Mouse (Mus musculus) gonadal fat pad, adult 2 months (tissue): ENCODE data around the gene Ctsg. TPM values are rescaled to one million over a fixed set of nuclear protein-coding genes. Genes with fewer than 3 reads are reported as not detected.

ENCODE experiments used
- polyA plus RNA-seq: library from polyadenylated mRNA; depleted of rRNA; stranded (reverse); fragments of >200 nt; gene quantifications from 2 replicates; pipeline ENCODE4 v1.2.3, GENCODE M21; 2012; rRNA removed

The Ctsg gene
- polyA plus RNA-seq, 1 experiment: 0.11 TPM

Other genes with a start within 250 kb of the Ctsg start
- 3.4 and 4.9 TPM in 2 replicates for gene Nynrin, start 248.6 kb downstream of the Ctsg start, polyA plus RNA-seq
- 0.28 and 0.54 TPM in 2 replicates for gene Cbln3, start 218.2 kb downstream of the Ctsg start, polyA plus RNA-seq
- 14.3 and 14.7 TPM in 2 replicates for gene Khnyn, start 217.6 kb downstream of the Ctsg start, polyA plus RNA-seq
- gene Sdr39u1, start 202.3 kb downstream of the Ctsg start, polyA plus RNA-seq: 62.6 and 68.9 TPM in 2 replicates
- 2.0 and 2.6 TPM in 2 replicates for gene Cma1, start 157.9 kb downstream of the Ctsg start, polyA plus RNA-seq
- not detected in 2 replicates for gene Cma2, start 151.6 kb downstream of the Ctsg start, polyA plus RNA-seq
- gene Mcpt1, start 84.6 kb downstream of the Ctsg start, polyA plus RNA-seq: not detected in 2 replicates
- not detected in 2 replicates for gene Mcpt9, start 72.1 kb downstream of the Ctsg start, polyA plus RNA-seq
- gene Mcpt2, start 60.5 kb downstream of the Ctsg start, polyA plus RNA-seq: not detected in 2 replicates
- 0.92 and 2.8 TPM in 2 replicates for gene Mcpt4, start 40.3 kb downstream of the Ctsg start, polyA plus RNA-seq
- gene Mcpt8, start 17.3 kb downstream of the Ctsg start, polyA plus RNA-seq: not detected in 2 replicates
- gene Gzme, start 18.1 kb upstream of the Ctsg start, polyA plus RNA-seq: not detected in 2 replicates
- gene Gzmd, start 30.0 kb upstream of the Ctsg start, polyA plus RNA-seq: not detected in 2 replicates
- gene Gzmg, start 57.0 kb upstream of the Ctsg start, polyA plus RNA-seq: not detected in 2 replicates
- gene Gzmn, start 72.0 kb upstream of the Ctsg start, polyA plus RNA-seq: not detected in 2 replicates
- gene Gzmf, start 108.8 kb upstream of the Ctsg start, polyA plus RNA-seq: not detected in 2 replicates
- gene Gzmc, start 132.1 kb upstream of the Ctsg start, polyA plus RNA-seq: 0.19 TPM in 1 of 2 replicates, not detected in the other
- 0.78 and 1.3 TPM in 2 replicates for gene Gzmb, start 159.7 kb upstream of the Ctsg start, polyA plus RNA-seq